Mouse (Mus musculus) forebrain, embryonic 10.5 days (tissue): ENCODE measurements around the gene Cstl1. TPM values are rescaled to one million over a fixed set of nuclear protein-coding genes. Genes with fewer than 3 reads are reported as not detected.
"Not testable (repeated sequence)": the region's sequence is repeated elsewhere in the genome, so short reads cannot be mapped to it uniquely, and the experiment has no call there.

Experiments used
- DNase-seq: peaks from one replicate; pipeline ENCODE4 v3.0.0-alpha.2; 2017; ENCODE audit warnings: low spot score; ENCODE audit errors: extremely low spot score
- H3K27ac ChIP-seq: fragments of 300-500 bp; sonication (generic); 2 replicates; pipeline ENCODE4 v1.5.1; 2016; ENCODE audit warnings: mild to moderate bottlenecking
- H3K27me3 ChIP-seq: fragments of 300-500 bp; sonication (generic); 2 replicates; pipeline ENCODE4 v1.6.1; 2016; ENCODE audit warnings: mild to moderate bottlenecking; ENCODE audit not compliant: poor library complexity, severe bottlenecking
- H3K36me3 ChIP-seq: fragments of 300-500 bp; sonication (generic); replicated peaks from 2 replicates; pipeline ENCODE4 v1.6.1; 2016; ENCODE audit warnings: mild to moderate bottlenecking, moderate library complexity
- H3K4me1 ChIP-seq: fragments of 300-500 bp; sonication (generic); 2 replicates; pipeline ENCODE4 v1.6.1; 2016
- H3K4me3 ChIP-seq: fragments of 300-500 bp; sonication (generic); 2 replicates; pipeline ENCODE4 v1.5.1; 2016; ENCODE audit warnings: mild to moderate bottlenecking, moderate library complexity
- H3K9me3 ChIP-seq: fragments of 300-500 bp; sonication (generic); 2 replicates; pipeline ENCODE4 v1.6.1; 2016; ENCODE audit warnings: mild to moderate bottlenecking, moderate library complexity
- WGBS: fragments of 180-500 bp; shearing (Covaris S2); methylation state at CpG from one replicate; pipeline ENCODE4 v1.1.7; 2016; 5-methylcytosine and 5-hydroxymethylcytosine counted together
- polyA plus RNA-seq: library from polyadenylated mRNA; unstranded; fragments of >200 nt; fragmentation: Nextera tagmentation; extraction: Ambion mirVana; gene quantifications from 2 replicates; pipeline ENCODE4 v1.2.1, GENCODE M21; 2016

Gene Cstl1
- polyA plus RNA-seq, 1 experiment from 2014 or later = not detected

DNA sequence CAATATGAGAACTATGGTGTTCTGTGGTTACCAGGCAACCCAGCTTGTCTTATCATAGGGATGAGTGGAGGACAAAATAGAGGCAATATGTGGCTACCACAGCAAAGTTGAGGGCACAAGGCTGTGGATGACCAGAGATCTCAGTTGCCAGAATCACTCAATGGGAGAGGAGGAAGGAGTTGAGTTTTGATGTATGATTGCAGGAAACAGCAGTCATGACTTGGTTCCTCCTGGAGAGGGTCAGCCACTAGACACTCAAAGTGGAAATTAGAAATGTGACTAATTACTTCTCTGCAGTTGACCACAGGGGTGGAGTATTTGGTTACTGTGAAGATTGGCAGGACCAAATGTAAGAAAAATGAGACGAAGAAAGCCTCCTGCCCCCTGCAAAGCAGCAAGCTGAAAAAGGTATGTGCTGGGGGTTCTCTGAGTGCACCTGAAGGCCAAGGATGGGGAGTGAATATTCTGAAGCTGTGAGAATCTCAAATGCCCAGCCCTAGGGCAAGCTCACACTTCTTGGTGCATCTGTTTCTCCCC is 4.2 kb downstream of the Cstl1 start:
- H3K4me3 ChIP-seq = no peak overlapping the region

DNA sequence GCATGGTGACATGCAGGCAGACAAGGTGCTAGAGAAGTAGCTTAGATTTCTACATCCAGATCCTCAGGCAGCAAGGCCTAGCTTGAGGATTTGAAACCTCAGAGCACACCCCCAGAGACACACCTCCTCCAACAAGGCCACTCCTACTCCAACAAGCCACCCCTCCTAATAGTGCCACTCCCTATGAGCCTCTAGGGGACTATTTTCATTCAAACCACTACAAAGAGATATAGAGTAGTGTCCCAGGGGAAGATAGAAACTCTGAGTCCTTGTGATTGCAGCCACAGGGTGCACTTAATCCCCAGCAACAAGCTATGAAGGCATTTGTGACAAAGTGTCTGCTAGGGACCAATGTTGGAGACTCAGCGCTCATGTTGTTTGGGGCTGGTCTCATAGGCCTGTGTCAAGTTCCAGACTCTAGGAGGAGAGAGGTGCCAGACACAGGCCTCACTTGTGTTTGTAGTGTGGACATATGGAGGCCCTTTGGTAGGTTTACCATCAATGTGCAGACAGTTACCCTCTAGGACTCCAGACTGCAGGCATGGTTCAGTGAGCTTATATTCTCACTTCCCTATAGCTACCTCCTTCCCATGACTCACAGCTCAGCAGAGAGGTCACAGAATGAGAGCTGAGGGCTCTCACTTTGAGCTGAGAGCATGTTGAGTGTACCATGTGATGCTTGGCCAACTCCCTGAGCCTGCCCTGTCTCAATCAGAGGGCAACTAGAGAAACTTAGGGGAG is 13.7 kb downstream of the Cstl1 start:
- H3K4me3 ChIP-seq = no peak overlapping the region
- H3K36me3 ChIP-seq = no peaks in the 10 kb centered on the region
- DNase-seq = no peak
- H3K27me3 ChIP-seq = no peaks in the 10 kb centered on the region
- no peak overlapping the region for H3K27ac ChIP-seq
- 100% methylated on average over 1 of the region's 1 CpGs for WGBS
- no peaks in the 10 kb centered on the region for H3K9me3 ChIP-seq
- no peaks in the 10 kb centered on the region for H3K4me1 ChIP-seq

More for the DNA sequence above, 4.2 kb downstream of the Cstl1 start:
- no peaks in the 10 kb centered on the region for H3K9me3 ChIP-seq
- no peak overlapping the region for H3K27ac ChIP-seq
- H3K36me3 ChIP-seq = no peaks in the 10 kb centered on the region
- 0 out of 2 replicates have a peak, but pooled peaks cover 2% of the 10 kb centered on the region for H3K4me1 ChIP-seq
- DNase-seq = no peak
- H3K27me3 ChIP-seq = no peaks in the 10 kb centered on the region
- WGBS = 84% methylated on average over 1 of the region's 1 CpGs

GRCm38 (mm10) chr2:148771397-148771796 is 21.2 kb downstream of the Cstl1 start, which contains the start of gene Cst11:
TSS of gene Cst11 (minus strand) at chr2:148771497.
- H3K27ac ChIP-seq, H3K4me3 ChIP-seq, H3K27me3 ChIP-seq, DNase-seq, H3K9me3 ChIP-seq, H3K36me3 ChIP-seq, H3K4me1 ChIP-seq: not testable (repeated sequence)
- WGBS = 84% methylated on average over 4 of the region's 4 CpGs

- Histone ChIP-seq H3K4me1 (no peaks in the 10 kb centered on the region), H3K27me3 (no peaks in the 10 kb centered on the region), H3K9me3 (no peaks in the 10 kb centered on the region), H3K4me3 (no peak within 1 kb of the TSS), H3K27ac (no peak within 1 kb of the TSS), H3K36me3 (no peaks in the 10 kb centered on the region)
- DNase-seq = no peak
- 19% methylated on average over 1 of the region's 1 CpGs for WGBS
Measured at GRCm38 (mm10) chr2:148781709-148782108, 31.6 kb downstream of the Cstl1 start, which contains the start of gene 8030411F24Rik. TSS of gene 8030411F24Rik (plus strand) at chr2:148782009.

GRCm38 (mm10) chr2:148789142-148789541 is 39.0 kb downstream of the Cstl1 start, which contains the start of gene Cst12:
TSS of gene Cst12 (plus strand) at chr2:148789361.
- 90% methylated on average over 6 of the region's 6 CpGs for WGBS
- Histone ChIP-seq H3K27ac (no peak within 1 kb of the TSS), H3K9me3 (no peaks in the 10 kb centered on the region), H3K4me3 (no peak within 1 kb of the TSS), H3K4me1 (no peaks in the 10 kb centered on the region), H3K27me3 (no peaks in the 10 kb centered on the region), H3K36me3 (no peaks in the 10 kb centered on the region)
- no peak for DNase-seq

- Histone ChIP-seq H3K27me3 (no peaks in the 10 kb centered on the region), H3K4me1 (no peaks in the 10 kb centered on the region), H3K36me3 (no peaks in the 10 kb centered on the region), H3K27ac (no peak within 1 kb of the TSS), H3K4me3 (no peak within 1 kb of the TSS), H3K9me3 (no peaks in the 10 kb centered on the region)
- WGBS = 92% methylated on average over 1 of the region's 1 CpGs
- DNase-seq = no peak
Measured at GRCm38 (mm10) chr2:148798485-148798884, 48.3 kb downstream of the Cstl1 start, which contains the start of gene Cst8. TSS of gene Cst8 (plus strand) at chr2:148798785.

DNA sequence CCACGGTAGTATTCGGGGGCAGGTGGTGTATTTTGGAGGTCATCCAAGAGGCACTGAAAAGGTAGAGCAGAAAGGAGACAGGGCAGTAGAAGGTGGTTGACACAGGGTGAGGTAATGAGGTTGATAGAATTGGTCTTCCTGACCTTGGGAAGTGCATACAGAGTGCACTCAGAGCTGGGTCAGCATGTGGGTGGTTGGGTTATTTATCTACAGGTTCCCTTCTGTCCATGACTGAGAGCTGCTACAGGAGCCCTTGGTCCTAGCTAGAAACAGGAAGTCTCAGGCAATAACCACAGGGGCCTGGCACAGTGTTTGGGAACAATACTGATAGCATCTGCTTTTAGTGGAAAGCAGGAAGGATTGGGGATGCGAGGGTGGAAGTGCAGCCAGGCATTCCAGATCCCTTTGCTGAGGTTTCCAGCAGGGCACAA is 51.3 kb downstream of the Cstl1 start:
- Histone ChIP-seq H3K27ac (no peak overlapping the region), H3K9me3 (no peaks in the 10 kb centered on the region), H3K4me3 (no peak overlapping the region), H3K36me3 (no peaks in the 10 kb centered on the region), H3K4me1 (no peaks in the 10 kb centered on the region), H3K27me3 (no peaks in the 10 kb centered on the region)
- DNase-seq = no peak
- 81% methylated on average over 3 of the region's 3 CpGs for WGBS

Other genes with a start within 250 kb of the Cstl1 start
- 160 and 162 TPM in 2 replicates for gene Nxt1, start 77.8 kb upstream of the Cstl1 start, polyA plus RNA-seq
- 25.8 and 29.6 TPM in 2 replicates for gene Gzf1, start 69.3 kb upstream of the Cstl1 start, polyA plus RNA-seq
- 5.1 and 5.5 TPM in 2 replicates for gene Napb, start 17.9 kb upstream of the Cstl1 start, polyA plus RNA-seq
- gene Cst11, start 21.1 kb downstream of the Cstl1 start, polyA plus RNA-seq = not detected in 2 replicates
- gene 8030411F24Rik, start 31.7 kb downstream of the Cstl1 start, polyA plus RNA-seq = not detected in 2 replicates
- gene Cst12, start 39.0 kb downstream of the Cstl1 start, polyA plus RNA-seq = not detected in 2 replicates
- not detected in 2 replicates for gene Cst8, start 48.4 kb downstream of the Cstl1 start, polyA plus RNA-seq
- gene Cst13, start 69.7 kb downstream of the Cstl1 start, polyA plus RNA-seq = not detected in 2 replicates
- not detected in 2 replicates for gene Cst9, start 84.8 kb downstream of the Cstl1 start, polyA plus RNA-seq
- not detected in 2 replicates for gene 9230104L09Rik, start 114.7 kb downstream of the Cstl1 start, polyA plus RNA-seq
- 287 and 297 TPM in 2 replicates for gene Cst3, start 125.3 kb downstream of the Cstl1 start, polyA plus RNA-seq